Mouse (Mus musculus) stomach, postnatal 0 days (tissue): Measurements from ENCODE around the gene Dlgap4.

ENCODE experiments used
- CTCF ChIP-seq: IDR thresholded peaks from 2 replicates; pipeline ENCODE4 v1.5.1; 2016; ENCODE audit warnings: antibody characterized with exemption, low read depth, mild to moderate bottlenecking, moderate library complexity
- EP300 ChIP-seq: optimal IDR thresholded peaks from 2 replicates; pipeline ENCODE3; 2016; ENCODE audit warnings: antibody characterized with exemption

DNA sequence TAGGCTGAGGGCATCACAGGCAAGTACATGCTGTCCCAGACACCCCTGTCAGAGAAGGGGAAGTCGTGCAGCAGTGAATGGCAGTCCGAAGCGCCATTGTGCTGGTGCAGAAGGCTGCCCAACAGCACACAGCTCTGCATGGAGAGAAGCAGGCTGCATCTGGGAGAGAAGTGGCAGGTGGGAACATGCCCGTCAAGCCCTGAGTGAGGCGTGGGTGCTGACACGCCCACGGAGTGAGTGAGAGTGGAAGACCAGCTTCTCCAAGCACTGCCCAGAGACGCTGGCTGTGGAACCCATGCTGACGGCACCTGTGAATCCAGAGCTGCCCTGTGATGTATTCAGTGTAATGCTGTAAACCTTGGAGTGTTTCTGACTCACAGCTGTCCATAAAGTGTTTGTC, 143.4 kb downstream of the Dlgap4 start:
- TF ChIP-seq CTCF (no peak), EP300 (no peak)
